Mouse (Mus musculus): ENCODE results near the gene Ctbs.
"Not testable (repeated sequence)": the region's sequence is repeated elsewhere in the genome, so short reads cannot be mapped to it uniquely, and the experiment has no call there.

Ctbs gene

GRCm38 (mm10) chr3:146449745-146450250, at the start of gene Ctbs:
Gene Ctbs (plus strand): TSS chr3:146449795.
- no peak for DNase-seq (ENCODE audit: low spot score in 2 of 2)

- DNase-seq (ENCODE audit: low spot score in 2 of 2): no peak
These were observed 45.8 kb upstream of the Ctbs start for GRCm38 (mm10) chr3:146403770-146404169.

DNA sequence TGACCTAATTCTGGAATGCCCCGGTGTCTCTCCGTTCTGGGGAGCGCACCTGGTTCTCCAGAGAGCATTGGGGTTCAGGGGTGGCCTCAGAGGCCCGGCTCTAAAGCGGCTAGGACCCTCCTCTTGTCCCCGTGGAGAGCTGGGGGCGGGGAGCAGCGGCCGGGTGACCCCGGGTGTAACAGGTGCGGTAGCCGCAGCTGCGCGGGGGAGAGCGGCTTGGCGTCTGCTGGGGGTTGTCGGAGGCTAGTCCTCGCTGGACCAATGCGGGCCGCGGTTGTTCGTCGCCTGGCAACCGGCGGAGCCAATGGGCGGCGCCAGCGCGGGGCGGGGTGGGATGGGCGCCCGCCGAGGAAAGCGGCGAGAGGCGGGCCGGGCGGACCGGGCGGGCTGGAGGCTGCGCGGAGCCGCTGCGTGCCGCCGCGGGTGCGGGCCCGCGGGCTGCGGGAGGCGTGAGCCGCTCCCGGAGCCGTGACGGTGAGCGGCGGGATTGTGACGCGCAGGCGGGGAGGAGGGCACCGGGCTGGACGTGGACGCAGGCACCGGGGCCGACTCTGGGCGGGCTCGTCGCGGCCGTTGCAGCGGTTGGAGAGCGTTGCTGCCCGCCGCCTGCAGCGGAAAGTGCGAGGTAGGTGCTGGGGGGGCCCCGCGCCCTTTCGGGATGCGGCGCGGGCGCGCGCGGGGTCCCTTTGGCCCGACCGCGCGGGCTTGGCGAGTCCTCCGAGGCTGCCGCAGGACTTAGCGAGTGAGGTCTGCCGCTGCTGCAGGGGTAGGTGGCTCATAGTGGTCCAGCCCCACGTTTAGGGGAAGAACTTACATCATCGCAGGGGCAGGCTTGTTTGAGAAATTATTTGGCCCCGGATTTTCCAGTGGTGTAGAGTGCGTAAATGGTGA, 45.0 kb upstream of the Ctbs start, which contains the start of gene Ssx2ip:
Gene Ssx2ip (plus strand): TSS at position 332 of the 891 bp plus-strand sequence.
- peak; percentile 95 to 98 for DNase-seq (ENCODE audit: low spot score in 2 of 2)

- DNase-seq (ENCODE audit: low spot score in 2 of 2): no peak
These were observed 44.2 kb upstream of the Ctbs start for GRCm38 (mm10) chr3:146405213-146406006.

GRCm38 (mm10) chr3:146406007-146406341, 43.6 kb upstream of the Ctbs start:
- no peak for DNase-seq (ENCODE audit: low spot score in 2 of 2)

GRCm38 (mm10) chr3:146407086-146407721, 42.4 kb upstream of the Ctbs start:
- no peak for DNase-seq (ENCODE audit: low spot score in 2 of 2)

GRCm38 (mm10) chr3:146410114-146410513, 39.5 kb upstream of the Ctbs start:
- DNase-seq (ENCODE audit: low spot score in 2 of 2): no peak

GRCm38 (mm10) chr3:146412008-146412407, 37.6 kb upstream of the Ctbs start:
- DNase-seq (ENCODE audit: low spot score in 2 of 2): no peak

- no peak for DNase-seq (ENCODE audit: low spot score in 2 of 2)
These were observed 37.1 kb upstream of the Ctbs start for GRCm38 (mm10) chr3:146412480-146412879.

GRCm38 (mm10) chr3:146413016-146413415, 36.6 kb upstream of the Ctbs start:
- DNase-seq (ENCODE audit: low spot score in 2 of 2): no peak

DNA sequence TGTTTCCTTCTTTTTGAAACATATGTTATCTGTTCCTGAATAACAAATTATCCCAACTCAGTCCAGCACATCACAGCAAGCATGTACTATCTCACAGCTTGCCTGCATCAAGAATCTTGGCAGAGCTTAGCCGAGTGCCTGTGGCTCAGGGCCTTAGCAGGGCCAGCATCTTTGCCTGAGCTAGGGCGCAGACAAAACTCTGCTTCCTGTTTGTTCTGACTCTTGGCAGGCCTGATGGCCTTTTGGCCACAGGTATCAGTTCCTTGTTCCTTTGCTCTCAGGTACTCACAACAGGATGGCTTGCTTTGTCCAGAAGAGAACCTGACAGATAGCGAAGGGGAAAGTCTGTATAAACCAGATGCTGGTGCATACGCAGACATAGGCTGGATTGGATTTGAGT, 35.6 kb upstream of the Ctbs start:
- DNase-seq (ENCODE audit: low spot score in 2 of 2): no peak

- DNase-seq (ENCODE audit: low spot score in 2 of 2): no peak
These were observed 35.0 kb upstream of the Ctbs start for GRCm38 (mm10) chr3:146414555-146414954.

DNA sequence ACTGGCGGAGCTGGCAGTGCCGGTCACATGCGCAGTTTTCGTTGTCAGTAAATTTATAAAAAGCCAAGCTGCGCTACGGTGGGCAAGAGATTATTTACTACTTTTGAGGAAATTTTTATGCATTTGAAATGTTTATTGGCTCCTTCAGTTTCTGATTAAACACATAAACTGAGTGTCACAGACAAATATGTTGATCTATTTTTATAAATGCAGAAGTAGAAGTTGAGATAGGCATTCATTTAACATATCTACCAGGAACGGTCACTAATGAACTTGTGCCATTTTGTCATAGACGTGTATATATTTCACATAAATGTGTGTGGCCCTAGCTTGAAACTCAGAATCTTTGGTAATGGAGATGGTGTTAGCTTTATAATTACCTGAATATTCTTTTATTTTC, 31.7 kb upstream of the Ctbs start:
- no peak for DNase-seq (ENCODE audit: low spot score in 2 of 2)

DNA sequence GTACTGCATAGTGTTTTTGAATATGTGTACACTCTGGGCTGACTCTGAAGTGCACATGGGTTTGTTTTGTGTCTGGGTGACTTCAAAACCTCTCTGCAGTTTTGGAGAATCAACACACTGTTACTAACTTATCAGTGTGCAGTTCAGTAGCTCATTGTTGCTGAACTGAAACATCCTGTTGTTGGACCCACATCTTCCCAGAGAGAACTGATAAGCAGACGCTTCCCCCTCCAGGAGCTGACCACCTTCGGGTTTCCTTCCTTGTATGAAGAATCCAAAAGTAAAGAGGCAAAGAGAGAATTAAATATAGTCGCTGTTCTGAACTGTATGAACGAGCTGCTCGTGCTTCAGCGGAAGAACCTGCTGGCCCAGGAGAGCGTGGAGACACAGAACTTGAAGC, 30.7 kb upstream of the Ctbs start:
- DNase-seq (ENCODE audit: low spot score in 2 of 2): no peak

GRCm38 (mm10) chr3:146419534-146419933, 30.1 kb upstream of the Ctbs start:
- no peak for DNase-seq (ENCODE audit: low spot score in 2 of 2)

- DNase-seq (ENCODE audit: low spot score in 2 of 2): no peak
These were observed 29.5 kb upstream of the Ctbs start for GRCm38 (mm10) chr3:146419992-146420537.

- no peak for DNase-seq (ENCODE audit: low spot score in 2 of 2)
These were observed 27.8 kb upstream of the Ctbs start for GRCm38 (mm10) chr3:146421787-146422186.

DNA sequence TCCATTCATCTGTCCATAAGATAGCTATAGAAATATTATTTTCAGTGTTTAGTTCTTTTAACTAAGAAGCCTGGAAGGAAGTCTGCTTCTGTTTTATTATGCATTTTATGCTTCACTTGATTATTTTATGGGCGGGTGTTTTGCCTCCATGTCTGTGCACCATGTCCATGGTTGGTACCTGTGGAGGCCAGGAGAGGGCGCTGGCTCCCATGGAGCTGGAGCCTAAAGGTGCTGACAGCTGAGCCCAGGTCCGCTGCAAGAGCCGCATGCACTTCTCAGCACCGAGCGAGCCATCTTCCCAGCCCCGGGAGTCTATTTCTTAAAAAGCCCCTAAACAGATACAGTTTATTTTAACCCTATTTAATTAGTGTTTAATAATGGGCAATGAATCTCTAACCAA, 25.9 kb upstream of the Ctbs start:
- no peak for DNase-seq (ENCODE audit: low spot score in 2 of 2)

DNA sequence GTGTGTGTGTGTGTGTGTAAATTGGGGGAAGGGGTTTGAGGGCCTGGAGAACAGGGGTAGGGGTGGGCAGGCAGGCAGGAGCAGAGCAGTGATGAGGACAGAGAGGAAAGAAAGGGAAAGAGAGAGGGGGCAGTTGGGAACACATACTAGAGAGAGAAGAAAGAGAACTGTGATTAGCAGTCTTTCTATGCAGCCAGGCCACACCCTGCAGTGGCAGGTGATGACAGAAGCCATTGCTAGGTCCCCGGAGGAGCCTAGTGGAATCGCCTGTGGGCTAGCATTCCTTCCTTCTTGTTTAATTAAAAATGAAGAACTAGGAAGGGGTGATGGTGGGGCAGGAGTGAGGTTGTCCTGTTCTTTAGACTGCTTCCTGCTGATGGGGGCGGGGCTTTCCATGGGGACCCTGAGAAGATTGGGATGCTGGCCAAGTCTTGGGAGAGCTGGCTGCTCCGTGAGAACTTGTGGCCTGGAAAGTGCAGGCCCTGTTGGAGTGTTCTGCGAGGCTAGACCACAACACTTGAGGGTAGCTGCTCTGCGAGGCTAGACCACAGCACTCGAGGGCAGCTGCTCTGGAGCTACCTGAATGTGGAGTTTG, 25.2 kb upstream of the Ctbs start:
- DNase-seq (ENCODE audit: low spot score in 2 of 2): no peak

DNA sequence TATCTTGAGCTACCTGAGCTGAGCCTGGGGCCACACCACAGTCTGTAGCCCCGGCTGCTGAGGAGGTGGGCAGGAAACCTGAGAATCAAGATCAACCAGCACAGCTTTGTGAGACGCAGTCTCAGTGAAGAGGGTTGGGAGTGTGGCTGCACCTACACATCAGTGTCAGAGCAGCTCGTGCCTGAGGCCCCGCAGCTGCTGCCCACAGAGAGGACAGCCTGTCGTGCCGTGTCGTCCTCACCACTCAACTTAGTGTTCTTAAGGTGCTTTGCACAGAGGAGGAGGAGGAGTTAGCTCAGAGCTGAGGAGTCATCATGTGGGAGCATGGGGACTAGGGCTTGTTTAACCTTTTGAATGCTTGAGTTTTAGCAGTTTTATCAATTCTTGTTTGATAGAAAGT, 23.7 kb upstream of the Ctbs start:
- no peak for DNase-seq (ENCODE audit: low spot score in 2 of 2)

DNA sequence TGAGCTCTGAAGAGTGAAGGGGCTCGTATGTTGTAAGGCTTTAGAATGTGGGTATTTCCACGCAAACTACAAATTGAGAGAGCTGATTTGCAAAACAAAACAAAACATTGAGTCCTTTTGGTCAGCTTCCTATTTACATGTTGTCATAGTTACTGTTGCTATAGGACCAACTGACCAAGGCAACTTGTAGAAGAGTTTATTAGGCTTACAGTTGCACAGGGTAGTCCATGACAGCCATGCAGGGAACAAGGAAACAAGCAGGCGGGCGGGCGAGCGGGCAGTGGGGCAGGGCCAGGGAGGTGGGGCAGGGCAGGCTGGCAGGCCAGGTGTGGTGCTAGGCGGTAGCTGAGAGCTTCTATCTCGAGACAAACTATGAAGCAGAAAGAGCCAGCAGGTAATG, 23.1 kb upstream of the Ctbs start:
- no peak for DNase-seq (ENCODE audit: low spot score in 2 of 2)

DNA sequence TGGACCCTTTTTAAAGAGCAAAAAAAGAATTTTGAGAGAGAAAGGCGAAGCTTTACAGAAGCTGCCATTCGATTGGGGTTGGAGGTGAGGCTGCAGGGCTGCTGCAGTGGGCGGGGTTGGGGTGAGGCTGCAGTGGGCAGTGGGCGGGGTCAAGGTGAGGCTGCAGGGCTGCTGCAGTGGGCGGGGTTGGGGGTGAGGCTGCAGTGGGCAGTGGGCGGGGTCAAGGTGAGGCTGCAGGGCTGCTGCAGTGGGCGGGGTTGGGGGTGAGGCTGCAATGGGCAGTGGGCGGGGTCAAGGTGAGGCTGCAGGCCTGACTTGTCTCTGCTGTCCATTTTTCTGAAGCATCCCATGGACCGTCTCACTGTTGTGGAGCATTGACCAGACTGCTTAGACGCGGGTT, 16.5 kb upstream of the Ctbs start:
- DNase-seq (ENCODE audit: low spot score in 2 of 2): not testable (repeated sequence)
